Mouse (Mus musculus) lung, adult 2 months (tissue): ENCODE measurements around the gene Glud1.

Source experiments
- CTCF ChIP-seq: fragments of 200-500 bp; IDR thresholded peaks from 2 replicates; pipeline ENCODE4 v1.5.1; 2011; ENCODE audit warnings: mild to moderate bottlenecking, low read length, control low read depth; ENCODE audit not compliant: insufficient read depth
- POLR2A ChIP-seq: fragments of 200-500 bp; IDR thresholded peaks from 2 replicates; pipeline ENCODE4 v1.6.1; 2011; ENCODE audit warnings: low read depth, mild to moderate bottlenecking, control low read depth, low read length, borderline replicate concordance; ENCODE audit errors: extremely low read depth

- TF ChIP-seq POLR2A: no peak
- TF ChIP-seq CTCF: no peak
These were observed 3.1 kb downstream of the Glud1 start for GRCm38 (mm10) chr14:34313612-34314011.
